Mouse (Mus musculus): ENCODE data around the gene Lsm2.

Lsm2 gene

GRCm38 (mm10) chr17:34975581-34976492, 5.8 kb upstream of the Lsm2 start:
- TF ChIP-seq GATA4 (IDR thresholded peaks at IDR 0.05; ENCODE audit: insufficient replicate concordance, low read length), result no peak

GRCm38 (mm10) chr17:34977000-34977399, 4.7 kb upstream of the Lsm2 start:
- TF ChIP-seq GATA4 (IDR thresholded peaks at IDR 0.05; ENCODE audit: insufficient replicate concordance, low read length), result no peak

- TF ChIP-seq GATA4 (IDR thresholded peaks at IDR 0.05; ENCODE audit: insufficient replicate concordance, low read length), result no peak
Measured at GRCm38 (mm10) chr17:34978239-34978638, 3.4 kb upstream of the Lsm2 start.

GRCm38 (mm10) chr17:34979631-34980030, 2.0 kb upstream of the Lsm2 start:
- TF ChIP-seq GATA4 (IDR thresholded peaks at IDR 0.05; ENCODE audit: insufficient replicate concordance, low read length), result no peak

GRCm38 (mm10) chr17:34980655-34981054, 1.0 kb upstream of the Lsm2 start:
- no peak for TF ChIP-seq GATA4 (IDR thresholded peaks at IDR 0.05; ENCODE audit: insufficient replicate concordance, low read length)

- TF ChIP-seq GATA4 (IDR thresholded peaks at IDR 0.05; ENCODE audit: insufficient replicate concordance, low read length), result no peak
Measured at GRCm38 (mm10) chr17:34982328-34982727, 666 bp downstream of the Lsm2 start.

GRCm38 (mm10) chr17:34984218-34984617, 2.6 kb downstream of the Lsm2 start:
- TF ChIP-seq GATA4 (IDR thresholded peaks at IDR 0.05; ENCODE audit: insufficient replicate concordance, low read length), result no peak

- TF ChIP-seq GATA4 (IDR thresholded peaks at IDR 0.05; ENCODE audit: insufficient replicate concordance, low read length), result no peak
Measured at GRCm38 (mm10) chr17:34994751-34995150, 13.1 kb downstream of the Lsm2 start.

- TF ChIP-seq GATA4 (IDR thresholded peaks at IDR 0.05; ENCODE audit: insufficient replicate concordance, low read length), result no peak
Measured at GRCm38 (mm10) chr17:34996411-34997141, 14.9 kb downstream of the Lsm2 start.

GRCm38 (mm10) chr17:34997142-34997483, 15.5 kb downstream of the Lsm2 start:
- TF ChIP-seq GATA4 (IDR thresholded peaks at IDR 0.05; ENCODE audit: insufficient replicate concordance, low read length), result no peak

- TF ChIP-seq GATA4 (IDR thresholded peaks at IDR 0.05; ENCODE audit: insufficient replicate concordance, low read length), result no peak
Measured at GRCm38 (mm10) chr17:34998526-34999430, 17.1 kb downstream of the Lsm2 start.

- TF ChIP-seq GATA4 (IDR thresholded peaks at IDR 0.05; ENCODE audit: insufficient replicate concordance, low read length), result no peak; the same call in 1 of the 2 replicates
Measured at GRCm38 (mm10) chr17:35000717-35001451, 19.2 kb downstream of the Lsm2 start, which contains the start of gene Vars. Vars (plus strand) TSS chr17:35000987.

- no peak for TF ChIP-seq GATA4 (IDR thresholded peaks at IDR 0.05; ENCODE audit: insufficient replicate concordance, low read length)
Measured at GRCm38 (mm10) chr17:35001452-35002152, 19.9 kb downstream of the Lsm2 start.
